Mouse (Mus musculus) fat pad, adult 2 months (tissue): ENCODE measurements around the gene Avpr1b.
"Not testable (repeated sequence)": the region's sequence is repeated elsewhere in the genome, so short reads cannot be mapped to it uniquely, and the experiment has no call there.

Source experiments
- DNase-seq: peaks from one replicate; pipeline ENCODE4 v3.0.0-alpha.2; 2011; ENCODE audit warnings: low read depth, low spot score; ENCODE audit errors: extremely low read depth

The Avpr1b gene

DNA sequence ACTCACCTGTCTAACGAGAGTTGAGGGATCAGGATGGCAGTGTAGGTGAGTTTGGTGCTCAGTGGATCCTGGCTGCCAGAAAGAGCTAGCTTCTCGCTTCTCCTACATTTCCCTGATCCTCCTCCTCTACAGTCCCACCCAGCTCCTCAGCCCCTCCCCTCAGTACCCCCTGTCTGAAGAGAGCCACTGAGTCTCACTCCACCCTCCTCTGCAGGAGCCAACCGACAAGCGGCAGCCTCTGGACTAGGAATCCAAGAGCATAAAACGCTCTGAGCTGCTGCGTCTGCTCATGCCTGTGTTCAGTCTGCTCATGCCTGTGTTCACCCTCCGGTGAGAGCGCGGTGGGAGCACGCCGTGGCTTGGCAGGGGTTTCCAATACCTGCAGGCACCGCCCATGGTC, at the start of gene Avpr1b:
Avpr1b (plus strand) TSS at position 335 of the 400 bp plus-strand sequence.
- no peak for DNase-seq

DNA sequence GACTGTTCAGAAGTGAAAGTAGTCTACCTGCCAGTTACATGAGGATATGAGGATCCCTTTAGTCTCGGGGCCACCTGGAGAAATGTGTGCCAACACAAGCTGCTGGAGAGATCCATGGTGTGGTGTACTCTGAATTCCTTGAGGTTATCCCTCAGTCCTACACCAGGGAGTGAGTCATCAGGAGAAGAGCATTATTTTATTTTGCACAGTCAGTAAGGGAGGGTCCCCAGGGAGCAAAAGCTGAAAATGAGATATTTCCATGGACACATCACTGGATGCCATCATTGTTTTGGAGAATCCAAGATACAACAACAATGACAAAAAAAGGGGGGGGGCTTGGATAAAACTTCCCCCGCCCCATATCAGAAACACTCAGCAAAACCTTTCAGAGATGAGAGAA, 47.1 kb upstream of the Avpr1b start:
- no peak for DNase-seq

DNA sequence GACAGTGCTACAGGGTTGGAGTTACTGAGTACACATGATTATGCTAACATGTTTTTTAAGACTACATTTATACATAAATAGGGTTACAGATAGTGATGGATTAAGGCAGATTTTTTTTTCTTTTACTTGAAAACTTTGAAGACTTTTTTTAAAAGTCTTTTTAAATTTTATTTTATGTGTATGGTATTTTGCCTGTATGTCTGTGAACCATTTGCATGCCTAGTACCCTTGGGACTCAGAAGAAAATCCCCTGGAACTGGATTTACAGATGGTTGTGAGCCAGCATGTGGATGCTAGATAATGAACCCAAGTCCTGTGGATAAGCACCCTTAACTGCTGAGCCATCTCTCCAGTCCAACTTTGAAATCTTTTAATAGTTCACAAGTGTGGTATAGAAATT, 45.6 kb upstream of the Avpr1b start:
- no peak for DNase-seq

DNA sequence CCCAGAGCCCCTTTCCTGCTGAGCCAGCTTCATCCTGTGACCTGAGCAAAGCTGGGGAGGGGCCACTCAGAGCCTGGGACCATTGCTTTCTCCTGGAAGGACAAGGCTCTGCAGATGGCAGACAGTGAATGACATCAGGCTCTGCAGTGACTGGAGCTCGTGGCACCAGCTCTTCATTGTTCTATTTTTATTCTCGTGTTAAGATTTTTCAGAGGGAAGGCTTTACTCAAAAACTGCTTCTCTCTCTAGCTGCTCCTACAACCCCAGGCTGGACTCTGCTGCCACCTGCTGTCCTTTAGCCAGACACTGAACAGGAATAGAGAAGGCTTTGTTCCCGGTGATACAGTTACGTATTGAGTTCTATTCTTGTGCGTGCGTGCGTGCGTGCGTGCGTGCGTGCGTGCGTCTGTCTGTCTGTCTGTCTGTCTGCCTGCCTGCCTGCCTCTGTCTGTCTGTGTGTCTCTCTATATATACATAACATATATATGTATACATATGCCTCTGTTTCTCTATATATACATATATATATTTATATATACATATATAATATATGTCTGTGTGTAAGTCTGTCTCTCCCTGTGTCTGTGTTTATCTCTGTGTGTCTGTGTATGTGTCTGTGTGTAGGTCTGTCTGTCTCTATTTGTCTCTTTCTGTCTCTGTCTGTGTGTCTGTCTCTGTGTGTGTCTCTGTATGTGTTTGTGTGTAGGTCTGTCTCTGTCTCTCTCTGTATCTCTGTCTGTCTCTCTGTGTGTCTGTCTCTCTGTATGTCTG, 43.8 kb upstream of the Avpr1b start:
- DNase-seq, result no peak

DNA sequence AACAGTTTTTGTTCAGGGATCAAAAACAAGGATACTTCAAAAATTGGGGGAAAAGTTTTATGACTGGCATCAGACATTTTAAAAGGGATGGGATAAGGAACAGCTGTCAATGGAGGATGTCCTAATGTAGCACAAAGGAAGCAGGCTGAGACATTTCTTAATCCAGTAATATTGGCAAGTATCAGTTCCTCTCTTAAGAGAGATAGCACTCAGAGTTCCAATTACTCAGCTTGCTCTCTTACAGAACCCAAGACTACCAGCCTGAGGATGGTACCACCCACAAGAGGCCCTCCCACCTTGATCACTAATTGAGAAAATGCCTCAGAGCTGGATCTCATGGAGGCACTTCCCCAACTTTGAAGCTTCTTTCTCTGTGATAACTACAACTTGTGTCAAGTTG, 38.5 kb upstream of the Avpr1b start:
- no peak for DNase-seq

DNA sequence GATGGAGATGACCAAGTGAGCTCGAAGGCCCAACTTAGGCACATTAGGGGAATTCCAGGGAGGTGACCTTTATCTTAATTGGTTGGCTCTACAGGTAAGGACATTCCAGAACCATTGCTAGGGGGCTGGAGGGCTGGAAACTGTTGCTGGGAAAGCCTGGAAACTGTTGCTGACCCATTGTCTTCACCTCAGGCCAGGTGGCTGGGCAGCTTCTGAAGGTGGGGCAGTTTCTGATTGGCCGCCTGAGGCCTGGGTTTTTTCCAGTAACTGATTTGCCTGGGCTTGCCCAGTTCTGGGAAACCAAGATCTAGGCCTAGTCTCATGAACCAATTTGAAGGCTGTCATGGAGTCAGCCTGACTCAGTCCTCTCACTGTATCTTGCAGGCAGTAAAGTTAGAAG, 37.0 kb upstream of the Avpr1b start:
- DNase-seq, result no peak

DNA sequence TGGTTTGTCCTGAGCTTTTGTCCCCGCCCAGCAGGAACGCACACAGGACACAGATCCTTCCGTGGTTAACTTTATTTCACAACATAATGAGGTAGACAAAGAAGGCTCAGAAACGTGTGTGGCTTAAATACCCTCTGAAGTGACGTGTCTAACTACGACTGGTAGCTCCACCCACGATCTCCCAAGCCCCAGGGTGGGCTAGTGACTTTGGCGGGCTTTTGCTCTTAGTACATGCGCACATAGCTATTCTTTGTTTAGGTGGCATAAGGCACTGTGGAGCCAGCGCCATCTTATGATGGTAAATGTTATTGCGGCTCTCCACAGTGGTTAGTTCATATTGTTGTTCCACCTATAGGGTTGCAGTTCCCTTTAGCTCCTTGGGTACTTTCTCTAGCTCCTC, 33.0 kb upstream of the Avpr1b start:
- DNase-seq, result not testable (repeated sequence)

DNA sequence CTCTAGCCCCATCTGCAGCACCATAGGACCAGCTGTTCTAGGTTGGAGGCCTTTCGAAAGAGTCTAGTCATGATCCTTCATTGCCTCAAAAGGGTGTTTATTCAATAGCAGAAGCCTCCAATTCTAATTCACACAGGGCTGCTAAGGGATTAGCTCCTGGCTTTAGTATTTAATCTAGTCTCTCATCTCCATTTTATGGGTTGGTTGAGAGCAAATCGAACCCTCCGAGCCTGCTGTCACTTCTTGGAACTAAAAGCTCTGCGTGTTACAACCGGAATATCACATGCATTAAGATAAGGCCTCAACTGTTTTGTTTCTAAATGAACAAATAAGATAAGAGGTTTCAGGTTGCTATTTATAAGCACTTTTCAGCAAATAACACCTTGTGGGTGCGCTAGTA, 29.3 kb upstream of the Avpr1b start:
- DNase-seq, result peak; percentile 55

DNA sequence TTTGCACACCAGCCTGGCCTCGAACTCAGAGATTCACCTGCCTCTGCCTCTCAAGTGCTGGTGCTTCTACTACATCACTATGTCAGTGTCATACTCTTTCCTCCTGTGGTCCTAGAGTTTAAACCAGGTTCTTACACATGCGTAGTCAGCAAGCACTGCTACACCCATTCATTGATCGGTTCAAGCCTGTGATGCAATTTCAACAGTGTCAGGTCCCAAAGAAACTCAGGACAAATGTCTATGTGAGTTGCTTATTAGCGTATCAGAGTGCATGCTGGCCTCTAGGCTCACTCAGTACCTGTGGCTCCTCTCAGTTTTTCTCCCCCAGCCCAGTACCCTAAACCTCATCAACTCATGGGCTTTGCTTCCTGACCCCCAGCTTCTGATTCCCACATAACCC, 28.6 kb upstream of the Avpr1b start:
- DNase-seq, result no peak

DNA sequence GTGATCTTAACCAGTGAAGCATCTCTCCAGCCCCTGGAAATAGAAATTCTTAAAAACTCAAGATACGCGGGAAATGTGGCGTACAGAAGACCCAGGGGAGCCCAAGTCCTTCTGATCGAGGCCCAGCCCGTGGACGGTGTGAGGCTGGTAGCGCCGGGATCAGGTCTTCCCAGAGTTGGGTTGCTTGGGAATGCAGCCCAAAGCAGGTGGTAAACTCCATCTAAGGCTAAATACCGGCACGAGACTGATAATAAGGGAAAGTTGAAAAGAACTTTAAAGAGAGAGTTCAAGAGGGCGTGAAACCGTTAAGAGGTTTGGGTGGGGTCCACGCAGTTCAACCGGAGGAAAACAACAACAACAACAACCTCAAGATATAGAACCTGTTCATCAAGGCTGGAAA, 25.3 kb upstream of the Avpr1b start:
- DNase-seq, result no peak

DNA sequence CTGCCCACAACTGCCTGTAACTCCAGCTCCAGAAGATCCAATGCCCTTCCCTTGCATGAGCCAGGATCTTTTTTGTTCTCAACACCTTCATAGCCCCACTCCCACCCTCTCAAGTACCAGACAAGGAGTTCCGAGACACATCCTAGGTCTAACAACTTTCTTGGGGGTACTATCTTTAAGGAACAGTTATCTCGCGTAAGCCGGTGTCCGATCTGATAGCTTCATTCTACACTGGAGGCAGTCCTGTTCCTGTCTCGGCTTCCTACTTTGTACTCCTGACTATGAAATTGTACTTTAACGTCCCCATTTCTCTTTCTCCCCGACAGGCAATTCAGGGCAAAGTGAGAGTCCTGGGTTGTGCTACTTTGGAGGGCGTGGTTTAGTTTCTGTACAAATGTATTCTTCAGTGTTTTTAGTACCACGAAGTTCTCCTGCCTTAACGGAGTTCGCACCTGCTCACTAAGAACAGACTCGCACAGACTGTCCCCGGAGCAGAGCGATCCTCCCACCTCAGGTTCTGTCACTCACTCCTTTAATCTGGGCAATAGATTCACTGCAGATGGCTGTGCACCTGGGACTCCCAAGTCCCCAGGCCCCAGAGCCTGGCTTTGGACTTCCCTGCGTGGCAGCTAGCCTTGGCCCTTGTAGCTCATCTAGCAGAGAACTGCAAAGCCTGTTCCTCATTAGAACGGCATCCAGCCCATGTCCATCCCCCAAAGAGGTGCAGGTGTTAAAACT, 19.9 kb upstream of the Avpr1b start:
- DNase-seq, result no peak

DNA sequence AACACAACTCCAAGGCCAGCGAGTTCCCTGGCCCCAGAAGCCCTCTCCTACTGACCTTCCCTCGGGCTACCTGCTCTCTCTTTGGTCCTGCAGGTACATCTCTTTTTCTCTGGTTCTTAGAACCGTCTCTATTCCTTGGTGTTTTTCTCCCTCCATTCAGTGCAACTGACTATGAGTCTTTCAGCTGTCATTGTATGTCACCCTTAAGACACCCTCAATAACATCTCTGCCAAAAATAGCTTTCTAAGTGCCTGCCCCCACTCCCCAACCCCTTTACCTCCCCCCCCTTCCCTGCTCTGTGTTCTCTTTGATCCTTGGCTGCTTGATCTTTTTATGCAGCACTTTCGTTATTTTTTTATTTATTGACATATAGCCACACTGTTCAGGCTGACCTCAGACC, 18.6 kb upstream of the Avpr1b start:
- DNase-seq, result no peak

DNA sequence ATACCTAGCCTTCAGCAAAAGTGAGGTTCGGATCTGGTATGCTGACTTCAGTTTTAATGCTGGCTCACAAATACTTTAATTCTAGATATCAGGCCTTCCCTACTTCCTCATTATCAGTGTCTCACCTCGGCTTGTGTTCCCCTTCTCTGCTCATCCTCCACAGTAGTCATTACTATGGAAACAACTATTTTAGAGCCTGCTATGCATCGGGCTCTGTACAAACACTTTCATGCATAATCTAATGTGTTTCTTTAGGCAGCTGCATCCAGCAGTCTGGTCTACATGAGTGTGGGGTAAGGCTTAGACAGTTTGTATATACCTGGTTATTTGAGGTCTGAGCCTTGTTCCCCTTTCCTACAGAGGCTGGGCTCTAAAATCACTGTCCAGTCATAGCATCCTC, 15.4 kb upstream of the Avpr1b start:
- no peak for DNase-seq

DNA sequence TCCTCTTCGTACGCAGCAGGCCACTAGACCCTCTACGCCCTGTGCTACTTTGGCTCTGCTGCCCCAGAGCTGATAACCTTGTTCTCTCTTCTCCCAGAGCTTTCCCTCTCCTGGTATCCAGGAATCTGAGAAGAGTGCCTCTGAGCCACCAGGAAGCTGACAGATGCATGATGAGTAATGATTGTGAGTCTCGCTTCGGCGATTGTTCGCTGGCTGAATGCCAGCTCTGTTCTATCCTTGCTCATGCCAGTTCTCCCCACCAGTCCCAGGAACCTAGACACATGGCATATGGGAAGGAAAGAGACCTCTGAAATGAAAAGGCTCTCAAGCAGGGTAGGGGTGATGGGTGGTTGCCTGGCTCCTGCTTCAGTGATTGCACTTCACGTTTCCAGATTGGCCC, 12.2 kb upstream of the Avpr1b start:
- DNase-seq, result no peak

DNA sequence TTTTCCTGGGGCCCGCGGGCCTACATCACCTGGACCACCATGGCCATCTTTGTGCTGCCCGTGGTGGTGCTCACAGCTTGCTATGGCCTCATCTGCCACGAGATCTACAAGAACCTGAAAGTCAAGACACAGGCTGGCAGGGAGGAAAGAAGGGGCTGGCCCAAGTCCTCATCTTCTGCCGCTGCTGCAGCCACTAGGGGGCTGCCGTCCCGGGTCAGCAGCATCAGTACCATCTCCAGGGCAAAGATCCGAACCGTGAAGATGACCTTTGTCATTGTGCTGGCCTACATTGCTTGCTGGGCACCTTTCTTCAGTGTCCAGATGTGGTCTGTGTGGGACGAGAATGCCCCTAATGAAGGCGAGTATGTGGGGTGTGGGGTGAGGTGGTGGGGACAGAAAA, 1.3 kb downstream of the Avpr1b start:
- DNase-seq, result no peak

DNA sequence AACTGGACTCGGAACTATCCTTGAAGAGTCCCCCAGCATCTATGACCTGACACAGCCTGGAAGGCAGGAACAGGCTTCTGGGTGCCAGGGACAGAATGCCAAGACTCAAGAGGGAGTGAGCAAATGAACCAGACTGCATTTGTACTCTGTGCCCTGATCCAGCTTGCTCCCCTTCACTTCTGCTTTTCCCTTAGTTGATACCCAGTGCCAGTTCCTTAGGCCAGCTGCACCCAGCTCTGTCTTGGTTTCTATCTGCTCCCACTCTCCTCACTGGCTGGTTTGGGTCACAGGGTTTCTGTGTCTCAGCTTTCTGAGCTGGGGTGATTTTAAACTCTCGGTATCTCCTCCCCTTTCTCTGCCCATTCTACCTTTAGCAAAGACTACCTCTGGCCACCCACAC, 7.7 kb downstream of the Avpr1b start:
- DNase-seq, result no peak

DNA sequence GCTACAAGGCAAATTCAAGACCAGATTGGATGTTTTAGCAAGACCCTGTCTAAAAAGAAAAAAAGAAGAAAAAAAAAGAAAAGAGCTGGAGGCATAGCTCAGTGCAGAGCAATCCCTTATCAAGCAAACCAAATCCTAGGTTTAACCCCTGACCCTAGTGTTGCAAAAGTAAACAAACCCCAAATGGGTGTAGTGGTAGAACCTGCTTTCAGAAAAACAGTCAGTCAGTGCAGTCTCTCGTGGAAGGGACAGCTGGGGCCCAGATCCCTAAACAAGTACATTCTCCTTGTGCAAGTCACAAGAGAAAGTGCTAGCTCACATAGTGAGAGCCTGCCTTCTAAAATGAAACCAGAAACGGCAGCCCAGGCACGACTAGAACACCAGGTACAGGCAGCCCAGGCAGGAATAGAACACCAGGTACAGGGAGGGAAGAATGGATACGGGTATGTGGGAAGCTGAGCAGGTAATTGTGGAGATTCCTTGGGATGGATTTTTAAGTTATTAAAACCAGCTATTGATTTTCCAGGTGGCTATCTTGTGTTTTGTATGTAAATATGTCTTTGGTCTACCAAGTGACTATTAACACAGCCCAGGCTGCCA, 13.6 kb downstream of the Avpr1b start:
- no peak for DNase-seq

DNA sequence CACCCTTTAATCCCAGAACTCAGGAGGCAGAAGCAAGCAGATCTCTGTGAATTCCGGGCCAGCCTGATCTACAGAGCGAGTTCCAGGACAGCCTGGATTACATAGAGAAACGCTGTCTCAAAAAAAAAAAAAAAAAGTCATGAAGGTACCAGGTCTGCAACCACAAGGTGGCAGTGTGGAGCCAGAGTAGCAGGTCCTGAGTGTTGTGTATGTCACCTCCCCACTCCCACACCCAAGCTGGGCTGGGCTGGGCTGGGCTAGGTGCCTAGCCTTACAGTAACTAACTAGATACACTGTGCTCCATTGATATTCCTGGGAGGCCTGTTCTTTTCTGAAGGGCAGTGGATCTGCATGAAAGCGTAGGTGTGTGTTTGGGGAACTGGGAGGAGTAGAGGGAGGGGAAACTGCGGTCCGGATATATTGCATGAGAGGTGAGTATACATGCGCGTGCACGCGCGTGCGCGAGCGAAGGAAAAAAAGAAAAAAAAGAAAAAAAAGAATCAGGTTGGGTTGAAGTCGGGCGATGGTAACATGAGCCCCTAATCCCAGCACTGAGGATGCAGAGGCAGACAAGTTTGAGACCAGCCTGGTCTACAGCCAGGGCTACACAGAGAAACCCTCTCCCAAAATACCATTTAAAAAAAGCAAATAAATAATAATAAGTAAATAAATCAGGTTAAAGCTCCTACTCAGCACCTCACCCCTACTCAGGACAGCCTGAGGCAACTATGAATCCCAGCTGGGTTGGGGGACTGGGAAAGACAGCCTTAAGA, 14.5 kb downstream of the Avpr1b start:
- peak; percentile 34 for DNase-seq

DNA sequence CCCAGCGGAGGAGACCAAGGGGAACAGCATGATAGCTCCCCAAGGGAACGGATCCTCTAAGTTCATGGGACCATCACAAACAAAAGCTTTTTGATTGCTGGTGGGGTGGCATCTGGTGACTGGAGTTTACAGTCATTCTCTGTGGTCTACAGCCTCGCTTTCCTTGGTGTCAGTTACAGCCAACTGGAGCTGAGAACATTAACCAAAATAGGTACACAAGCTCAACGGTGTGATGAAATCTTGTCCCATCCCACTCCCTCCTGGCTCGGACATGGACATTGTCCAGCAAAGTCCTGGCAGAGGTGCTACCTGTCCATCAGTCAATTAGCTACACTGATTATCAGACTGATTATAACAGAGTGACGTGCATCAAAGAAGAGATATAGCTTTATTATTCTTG, 15.6 kb downstream of the Avpr1b start:
- DNase-seq, result no peak

DNA sequence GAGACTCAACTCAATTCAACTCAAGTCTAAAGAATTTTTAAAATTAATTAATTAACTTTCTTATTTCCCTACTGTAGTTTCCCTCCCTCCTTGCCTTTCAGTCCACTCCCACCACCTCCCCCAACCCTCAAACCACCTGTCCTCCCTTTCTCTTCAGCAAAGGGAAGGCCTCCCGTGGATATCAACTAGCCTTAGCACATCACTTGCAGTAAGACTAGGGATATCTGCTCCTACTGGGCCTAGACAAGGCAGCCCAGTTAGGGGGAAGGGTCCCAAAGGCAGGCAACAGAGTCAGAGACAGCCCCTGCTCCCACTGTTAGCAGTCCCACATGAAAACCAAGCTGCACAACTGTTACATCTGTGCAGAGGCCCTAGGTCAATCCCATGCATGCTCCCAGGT, 17.1 kb downstream of the Avpr1b start:
- no peak for DNase-seq

DNA sequence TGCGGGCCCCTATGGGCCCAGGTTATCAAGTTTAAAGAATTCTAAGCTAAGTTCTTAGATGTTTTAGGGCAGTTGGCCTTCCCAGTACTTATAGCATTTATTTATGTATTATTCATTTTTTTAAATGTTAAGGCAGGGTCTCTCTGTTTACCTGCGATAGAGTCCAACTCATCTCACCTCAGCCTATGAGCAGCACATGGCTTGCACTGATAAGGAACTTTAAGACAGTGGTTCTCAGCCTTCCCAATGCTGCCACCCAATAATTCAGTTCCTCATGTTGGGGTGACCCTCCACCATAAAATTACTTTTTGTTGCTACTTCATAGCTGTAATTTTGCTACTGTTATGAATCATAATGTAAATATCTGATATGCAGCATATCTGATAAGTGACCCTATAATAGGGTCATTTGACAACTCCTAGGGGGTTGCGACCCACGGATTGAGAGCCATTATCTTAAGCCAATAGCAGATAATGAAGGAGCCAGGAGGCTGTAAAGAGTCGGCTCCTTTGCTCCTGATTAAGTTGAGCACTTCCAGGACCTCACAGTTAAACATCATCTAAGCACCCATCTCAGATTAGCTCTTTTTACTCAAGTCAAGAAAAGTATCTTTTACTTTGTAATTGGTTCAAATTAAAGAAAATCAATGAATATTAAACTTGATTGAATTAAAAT, 17.6 kb downstream of the Avpr1b start:
- DNase-seq, result no peak
